15 mouse cellular contexts compared by ENCODE assay signal in the genomic region with DNA sequence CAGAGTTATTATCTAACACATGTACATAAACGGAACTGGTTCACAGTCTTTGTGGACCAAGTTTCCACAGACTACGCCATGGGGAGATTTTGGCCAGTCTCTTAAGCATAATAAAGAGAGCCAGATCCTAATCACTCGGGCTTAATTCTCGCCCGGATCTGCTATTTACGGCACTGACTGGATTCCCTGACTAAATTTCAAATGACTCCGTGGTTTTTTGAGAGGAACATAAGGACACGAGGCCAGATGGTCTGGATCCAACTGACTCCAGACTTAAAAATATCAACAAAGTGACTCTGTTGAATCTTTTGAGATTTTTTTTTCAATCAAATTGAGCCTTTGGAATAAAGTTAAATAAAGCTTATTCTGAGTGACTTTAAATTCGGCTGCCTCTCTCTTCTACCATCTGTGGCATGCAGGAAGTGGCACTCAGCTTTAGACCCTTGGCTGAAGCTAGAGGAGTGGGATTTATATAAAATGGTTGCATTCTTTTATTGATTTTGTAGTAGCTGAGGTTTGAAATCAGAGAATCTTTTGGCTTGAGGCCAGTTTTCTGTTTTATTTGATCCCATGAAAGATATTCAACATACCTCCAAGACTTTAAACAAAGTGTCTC.
DNase-seq lines count a peak whose midpoint lies in the region; ATAC-seq and TF ChIP-seq lines count a peak whose summit lies in the region.
"Had no signal": no experiment of that assay in that cellular context is flagged by ENCODE, and none has a peak within 500 bp of the region (broad histone marks: within the 10 kb centered on the region; RNA-seq: fewer than 3 reads in every experiment).

No protein-coding gene starts in this region.

- H3K9ac ChIP-seq in intestine, embryonic 14.5 days (ENCODE audit: low read length), result no peak overlapping the region
- no peak overlapping the region for H3K9ac ChIP-seq in intestine, postnatal 0 days (ENCODE audit: low read depth, low read length)
- H3K9ac ChIP-seq: embryonic facial prominence, embryonic 12.5 days; forebrain, embryonic 13.5 days; limb, embryonic 12.5 days; liver, postnatal 0 days; midbrain, embryonic 13.5 days had no signal

- no peak for TF ChIP-seq CTCF in intestine, postnatal 0 days (IDR thresholded peaks at IDR 0.05; ENCODE audit: low read depth)

- no peaks in the 10 kb centered on the region for H3K36me3 ChIP-seq in intestine, embryonic 14.5 days (ENCODE audit: control insufficient read depth, insufficient read depth, low read length)
- no peaks in the 10 kb centered on the region for H3K36me3 ChIP-seq in intestine, postnatal 0 days (ENCODE audit: control insufficient read depth, insufficient read depth)
- H3K36me3 ChIP-seq: embryonic facial prominence, embryonic 12.5 days; limb, embryonic 12.5 days; midbrain, embryonic 13.5 days had no signal

- no peak overlapping the region for H3K4me3 ChIP-seq in intestine, embryonic 14.5 days (ENCODE audit: low read depth, low read length)
- H3K4me3 ChIP-seq in intestine, postnatal 0 days (ENCODE audit: low read depth, low read length), result no peak overlapping the region
- H3K4me3 ChIP-seq: embryonic facial prominence, embryonic 12.5 days; forebrain, embryonic 13.5 days; limb, embryonic 12.5 days; midbrain, embryonic 13.5 days had no signal

- no peaks in the 10 kb centered on the region for H3K27me3 ChIP-seq in intestine, embryonic 14.5 days (replicated peaks; ENCODE audit: control insufficient read depth, insufficient read depth, low read length)
- H3K27me3 ChIP-seq in intestine, postnatal 0 days (replicated peaks; ENCODE audit: control insufficient read depth, insufficient read depth, low read length), result no peaks in the 10 kb centered on the region
- H3K27me3 ChIP-seq: embryonic facial prominence, embryonic 12.5 days; forebrain, embryonic 13.5 days; limb, embryonic 12.5 days; midbrain, embryonic 13.5 days had no signal

- 0 out of 2 replicates have a peak, but pooled peaks cover 9% of the 10 kb centered on the region for H3K4me1 ChIP-seq in intestine, embryonic 14.5 days (replicated peaks; ENCODE audit: control insufficient read depth, insufficient read depth, low read length)
- H3K4me1 ChIP-seq in intestine, postnatal 0 days (replicated peaks; ENCODE audit: control insufficient read depth, insufficient read depth, low read length), result no peaks in the 10 kb centered on the region
- H3K4me1 ChIP-seq: embryonic facial prominence, embryonic 12.5 days; forebrain, embryonic 13.5 days; limb, embryonic 12.5 days had no signal

- peak; percentile 14 for DNase-seq in cerebellum, adult 8-10 months
- DNase-seq in intestine, embryonic 14.5 days (ENCODE audit: low spot score), result no peak
- peak; percentile 16 for DNase-seq in urinary bladder, postnatal 14 days (ENCODE audit: low spot score)
- no peak for DNase-seq in urinary bladder, adult 18-20 months (ENCODE audit: low spot score in 2 of 2)
- no peak for DNase-seq in thymus, postnatal 25 days
- no peak for DNase-seq in adipocyte (ENCODE audit: low spot score)
- DNase-seq: adrenal gland, adult 8-10 months; liver, postnatal 0 days had no signal

- WGBS in intestine, embryonic 14.5 days, result 41% methylated on average over 9 of the region's 9 CpGs
- 48% methylated on average over 9 of the region's 9 CpGs for WGBS in intestine, postnatal 0 days

- H3K9me3 ChIP-seq in intestine, embryonic 14.5 days (ENCODE audit: control insufficient read depth, low read length), result no peaks in the 10 kb centered on the region
- H3K9me3 ChIP-seq in intestine, postnatal 0 days (ENCODE audit: control insufficient read depth), result no peaks in the 10 kb centered on the region
- H3K9me3 ChIP-seq: embryonic facial prominence, embryonic 12.5 days; forebrain, embryonic 13.5 days; limb, embryonic 12.5 days; midbrain, embryonic 13.5 days had no signal

- ATAC-seq in cerebellum, adult (ENCODE audit: insufficient number of reproducible peaks, low FRiP score, low TSS enrichment), result no peak
- ATAC-seq in intestine, embryonic 14.5 days (replicated peaks; ENCODE audit: low FRiP score, low TSS enrichment, low read depth), result no peak
- ATAC-seq in intestine, postnatal 0 days, result no peak
- ATAC-seq: forebrain, embryonic 13.5 days; intestine, embryonic 16.5 days; liver, postnatal 0 days; midbrain, embryonic 13.5 days had no signal

- H3K27ac ChIP-seq in intestine, embryonic 14.5 days (ENCODE audit: low read depth), result peak overlapping the region; percentile 14; the same call in 1 of the 2 replicates
- no peak overlapping the region for H3K27ac ChIP-seq in intestine, postnatal 0 days (ENCODE audit: low read depth, low read length)
- H3K27ac ChIP-seq: embryonic facial prominence, embryonic 12.5 days; forebrain, embryonic 13.5 days; limb, embryonic 12.5 days; midbrain, embryonic 13.5 days had no signal

- H3K4me2 ChIP-seq in intestine, embryonic 14.5 days (ENCODE audit: low read length), result no peak overlapping the region
- no peak overlapping the region for H3K4me2 ChIP-seq in intestine, postnatal 0 days (replicated peaks; ENCODE audit: low read depth)
- H3K4me2 ChIP-seq: embryonic facial prominence, embryonic 12.5 days; forebrain, embryonic 13.5 days; limb, embryonic 12.5 days; midbrain, embryonic 13.5 days had no signal

Comparison
In these comparisons a context has a peak if more than half of its experiments do, and no peak if none do; other contexts are left out.
1. DNase-seq: peak in cerebellum, adult 8-10 months (single experiment) and urinary bladder, postnatal 14 days (single experiment); none in intestine, embryonic 14.5 days (single experiment), urinary bladder, adult 18-20 months (0 of 2), thymus, postnatal 25 days (single experiment) and adipocyte (single experiment).